In genomic region chr14:5460469-5460868, GRCm38 (mm10) we compare ENCODE assay signal across 28 mouse cellular contexts. TPM values are rescaled to one million over a fixed set of nuclear protein-coding genes. Genes with fewer than 3 reads are reported as not detected.
DNase-seq lines count a peak whose midpoint lies in the region; ATAC-seq and TF ChIP-seq lines count a peak whose summit lies in the region.
"Not testable (repeated sequence)": the region's sequence is repeated elsewhere in the genome, so short reads cannot be mapped to it uniquely, and the experiment has no call there.
"Had no signal": no experiment of that assay in that cellular context is flagged by ENCODE, and none has a peak within 500 bp of the region (broad histone marks: within the 10 kb centered on the region; RNA-seq: fewer than 3 reads in every experiment).

No protein-coding gene starts in this region.

- not testable (repeated sequence) for H3K4me1 ChIP-seq in forebrain, embryonic 15.5 days; hindbrain, embryonic 11.5 days (replicated peaks; ENCODE audit: control insufficient read depth, insufficient read depth, low read length); hindbrain, embryonic 14.5 days (replicated peaks; ENCODE audit: control insufficient read depth, insufficient read depth, low read length); hindbrain, postnatal 0 days (ENCODE audit: insufficient read depth, low read length); lung, postnatal 0 days (ENCODE audit: insufficient read depth, low read depth, low read length); midbrain, postnatal 0 days (ENCODE audit: insufficient read depth, low read length); neural tube, embryonic 15.5 days

- H3K4me2 ChIP-seq in forebrain, embryonic 15.5 days (replicated peaks); hindbrain, embryonic 11.5 days (replicated peaks; ENCODE audit: low read depth, low read length); hindbrain, embryonic 14.5 days (replicated peaks); hindbrain, postnatal 0 days (ENCODE audit: low read depth, low read length); lung, postnatal 0 days (replicated peaks; ENCODE audit: low read depth, low read length); midbrain, postnatal 0 days (ENCODE audit: low read depth, low read length, poor library complexity, severe bottlenecking); neural tube, embryonic 15.5 days: not testable (repeated sequence)

- not testable (repeated sequence) for H3K4me3 ChIP-seq in forebrain, embryonic 15.5 days; hindbrain, embryonic 11.5 days (ENCODE audit: low read depth, low read length); hindbrain, embryonic 14.5 days (replicated peaks; ENCODE audit: low read length); hindbrain, postnatal 0 days (ENCODE audit: low read length); lung, postnatal 0 days (ENCODE audit: low read depth, low read length); midbrain, postnatal 0 days (ENCODE audit: low read depth, low read length); neural tube, embryonic 15.5 days (replicated peaks)

- not testable (repeated sequence) for H3K27me3 ChIP-seq in forebrain, embryonic 15.5 days; hindbrain, embryonic 11.5 days (ENCODE audit: control insufficient read depth, insufficient read depth, low read length); hindbrain, embryonic 14.5 days (ENCODE audit: control insufficient read depth, insufficient read depth, low read length); hindbrain, postnatal 0 days (ENCODE audit: insufficient read depth, low read length); lung, postnatal 0 days (replicated peaks; ENCODE audit: insufficient read depth, low read length); midbrain, postnatal 0 days (ENCODE audit: insufficient read depth, low read length); neural tube, embryonic 15.5 days (replicated peaks)

- TF ChIP-seq EP300 in lung, postnatal 0 days (IDR thresholded peaks at IDR 0.05): not testable (repeated sequence)

- H3K36me3 ChIP-seq in forebrain, embryonic 15.5 days; hindbrain, embryonic 11.5 days (ENCODE audit: control insufficient read depth, insufficient read depth, low read length); hindbrain, embryonic 14.5 days (replicated peaks; ENCODE audit: control insufficient read depth, insufficient read depth); hindbrain, postnatal 0 days (ENCODE audit: insufficient read depth, low read length); lung, postnatal 0 days (ENCODE audit: insufficient read depth, low read length); midbrain, postnatal 0 days (ENCODE audit: insufficient read depth, low read length); neural tube, embryonic 15.5 days: not testable (repeated sequence)

- H3K9ac ChIP-seq in forebrain, embryonic 15.5 days (replicated peaks); hindbrain, embryonic 11.5 days (ENCODE audit: low read depth, low read length); hindbrain, embryonic 14.5 days; hindbrain, postnatal 0 days (replicated peaks; ENCODE audit: low read length); lung, postnatal 0 days (replicated peaks; ENCODE audit: low read depth); midbrain, postnatal 0 days (replicated peaks; ENCODE audit: low read length, poor library complexity, severe bottlenecking); neural tube, embryonic 15.5 days (replicated peaks): not testable (repeated sequence)

- not testable (repeated sequence) for DNase-seq in hindbrain, embryonic 11.5 days (ENCODE audit: low spot score); hindbrain, embryonic 14.5 days (ENCODE audit: low spot score); hindbrain, postnatal 0 days (ENCODE audit: low spot score); lung, postnatal 0 days (ENCODE audit: low spot score); midbrain, postnatal 0 days (ENCODE audit: low spot score)

- H3K9me3 ChIP-seq in forebrain, embryonic 15.5 days; hindbrain, embryonic 11.5 days (ENCODE audit: control insufficient read depth, low read length); hindbrain, embryonic 14.5 days (ENCODE audit: control insufficient read depth, low read length); hindbrain, postnatal 0 days (ENCODE audit: low read length); lung, postnatal 0 days (ENCODE audit: low read length); midbrain, postnatal 0 days (ENCODE audit: low read length); neural tube, embryonic 15.5 days (replicated peaks): not testable (repeated sequence)

- peak; percentile 66; the same call in 1 of the 2 replicates for ATAC-seq in forebrain, embryonic 15.5 days (replicated peaks)
- peak; percentile 66; the same call in 1 of the 2 replicates for ATAC-seq in hindbrain, embryonic 11.5 days (ENCODE audit: low FRiP score)
- ATAC-seq in hindbrain, embryonic 14.5 days (ENCODE audit: low FRiP score): 0 out of 2 replicates have a peak, but pooled peaks have one; percentile 60
- peak; percentile 67; the same call in 1 of the 2 replicates for ATAC-seq in hindbrain, postnatal 0 days
- ATAC-seq in lung, postnatal 0 days: peak; percentile 62; the same call in 1 of the 2 replicates
- ATAC-seq in midbrain, postnatal 0 days (ENCODE audit: low FRiP score): peak; percentile 76
- peak; percentile 82; the same call in 1 of the 2 replicates for ATAC-seq in neural tube, embryonic 15.5 days (ENCODE audit: low FRiP score)

- not testable (repeated sequence) for TF ChIP-seq CTCF in hindbrain, postnatal 0 days (IDR thresholded peaks at IDR 0.05; ENCODE audit: low read depth); lung, postnatal 0 days (IDR thresholded peaks at IDR 0.05); midbrain, postnatal 0 days (IDR thresholded peaks at IDR 0.05)

- not testable (repeated sequence) for H3K27ac ChIP-seq in forebrain, embryonic 15.5 days (replicated peaks); hindbrain, embryonic 11.5 days (ENCODE audit: low read depth, low read length); hindbrain, embryonic 14.5 days; hindbrain, postnatal 0 days; lung, postnatal 0 days (ENCODE audit: low read length); midbrain, postnatal 0 days (ENCODE audit: low read depth, low read length); neural tube, embryonic 15.5 days (replicated peaks)

- no CpG with 5 or more reads among the region's 19 CpGs for WGBS in forebrain, embryonic 15.5 days
- no CpG with 5 or more reads among the region's 19 CpGs for WGBS in hindbrain, embryonic 11.5 days
- WGBS in hindbrain, embryonic 14.5 days: no CpG with 5 or more reads among the region's 19 CpGs
- no CpG with 5 or more reads among the region's 19 CpGs for WGBS in hindbrain, postnatal 0 days
- WGBS in lung, postnatal 0 days: no CpG with 5 or more reads among the region's 19 CpGs
- WGBS in midbrain, postnatal 0 days: no CpG with 5 or more reads among the region's 19 CpGs
- no CpG with 5 or more reads among the region's 19 CpGs for WGBS in neural tube, embryonic 15.5 days

RNA-seq across cellular contexts. Expression of gene Gm3194, which starts 5.2 kb away (rescaled TPM):
- not detected in 2 replicates for polyA plus RNA-seq in forebrain, embryonic 15.5 days (2015; fragmentation: Nextera tagmentation; extraction: Ambion mirVana)
- polyA plus RNA-seq in hindbrain, embryonic 11.5 days (2014; fragmentation: Nextera tagmentation; extraction: Ambion mirVana): 0.98 and 1.3 TPM in 2 replicates
- polyA plus RNA-seq in hindbrain, embryonic 14.5 days (2014; fragmentation: Nextera tagmentation; extraction: Ambion mirVana): 3.8 and 4.5 TPM in 2 replicates
- 1.2 and 2.1 TPM in 2 replicates for total RNA-seq in hindbrain, postnatal 0 days (2014; rRNA removed)
- polyA plus RNA-seq in hindbrain, postnatal 0 days (2015; fragmentation: Nextera tagmentation; extraction: Ambion mirVana): 2.2 and 2.3 TPM in 2 replicates
- polyA plus RNA-seq in lung, postnatal 0 days (2015; fragmentation: Nextera tagmentation; extraction: Ambion mirVana): 0.14 TPM in 1 of 2 replicates, not detected in the other
- 2.7 and 3.1 TPM in 2 replicates for total RNA-seq in midbrain, postnatal 0 days (2014; rRNA removed)
- 0.42 and 3.0 TPM in 2 replicates for polyA plus RNA-seq in midbrain, postnatal 0 days (2015; fragmentation: Nextera tagmentation; extraction: Ambion mirVana)
- polyA plus RNA-seq in neural tube, embryonic 15.5 days (2015; fragmentation: Nextera tagmentation; extraction: Ambion mirVana): 3.5 TPM in 1 of 2 replicates, not detected in the other
- total RNA-seq: CH12.LX; G1E; gastrocnemius, adult 2 months had no signal
- polyA plus RNA-seq: G1E; heart, embryonic 14.5 days; Patski had no signal

RNA-seq across cellular contexts. Expression of gene Gm8246, which starts 17.2 kb away (rescaled TPM):
- not detected in 2 replicates for polyA plus RNA-seq in forebrain, embryonic 15.5 days (2015; fragmentation: Nextera tagmentation; extraction: Ambion mirVana)
- polyA plus RNA-seq in hindbrain, embryonic 11.5 days (2014; fragmentation: Nextera tagmentation; extraction: Ambion mirVana): not detected in 2 replicates
- not detected in 2 replicates for polyA plus RNA-seq in hindbrain, embryonic 14.5 days (2014; fragmentation: Nextera tagmentation; extraction: Ambion mirVana)
- not detected in 2 replicates for total RNA-seq in hindbrain, postnatal 0 days (2014; rRNA removed)
- not detected in 2 replicates for polyA plus RNA-seq in hindbrain, postnatal 0 days (2015; fragmentation: Nextera tagmentation; extraction: Ambion mirVana)
- polyA plus RNA-seq in lung, postnatal 0 days (2015; fragmentation: Nextera tagmentation; extraction: Ambion mirVana): not detected in 2 replicates
- not detected in 2 replicates for total RNA-seq in midbrain, postnatal 0 days (2014; rRNA removed)
- not detected in 2 replicates for polyA plus RNA-seq in midbrain, postnatal 0 days (2015; fragmentation: Nextera tagmentation; extraction: Ambion mirVana)
- polyA plus RNA-seq in neural tube, embryonic 15.5 days (2015; fragmentation: Nextera tagmentation; extraction: Ambion mirVana): not detected in 2 replicates
- total RNA-seq: adrenal gland, adult 18-20 months; adrenal gland, postnatal 10 days; adrenal gland, postnatal 36 days; CH12.LX; G1E; gastrocnemius, adult 2 months; gastrocnemius, postnatal 14 days; gastrocnemius, postnatal 4 days; heart, adult 8-10 months; heart, postnatal 25 days; hematopoietic stem cell, adult 5-6 weeks had no signal
- polyA plus RNA-seq: embryonic facial prominence, embryonic 11.5 days; embryonic facial prominence, embryonic 14.5 days; forebrain, embryonic 10.5 days; forebrain, embryonic 14.5 days; frontal cortex, adult 2 months; G1E; heart, embryonic 11.5 days; heart, embryonic 14.5 days; heart, postnatal 0 days; intestine, embryonic 15.5 days; Patski had no signal

RNA-seq across cellular contexts. Expression of gene Gm3187, which starts 23.5 kb away (rescaled TPM):
- polyA plus RNA-seq in forebrain, embryonic 15.5 days (2015; fragmentation: Nextera tagmentation; extraction: Ambion mirVana): not detected in 2 replicates
- polyA plus RNA-seq in hindbrain, embryonic 11.5 days (2014; fragmentation: Nextera tagmentation; extraction: Ambion mirVana): not detected in 2 replicates
- polyA plus RNA-seq in hindbrain, embryonic 14.5 days (2014; fragmentation: Nextera tagmentation; extraction: Ambion mirVana): not detected in 2 replicates
- total RNA-seq in hindbrain, postnatal 0 days (2014; rRNA removed): not detected in 2 replicates
- 0.11 TPM in 1 of 2 replicates, not detected in the other for polyA plus RNA-seq in hindbrain, postnatal 0 days (2015; fragmentation: Nextera tagmentation; extraction: Ambion mirVana)
- polyA plus RNA-seq in lung, postnatal 0 days (2015; fragmentation: Nextera tagmentation; extraction: Ambion mirVana): not detected in 2 replicates
- 0.19 TPM in 1 of 2 replicates, not detected in the other for total RNA-seq in midbrain, postnatal 0 days (2014; rRNA removed)
- polyA plus RNA-seq in midbrain, postnatal 0 days (2015; fragmentation: Nextera tagmentation; extraction: Ambion mirVana): 0.23 TPM in 1 of 2 replicates, not detected in the other
- polyA plus RNA-seq in neural tube, embryonic 15.5 days (2015; fragmentation: Nextera tagmentation; extraction: Ambion mirVana): 0.13 TPM in 1 of 2 replicates, not detected in the other
- total RNA-seq: adrenal gland, adult 18-20 months; adrenal gland, postnatal 10 days; adrenal gland, postnatal 36 days; CH12.LX; G1E; gastrocnemius, adult 2 months; gastrocnemius, postnatal 14 days; gastrocnemius, postnatal 4 days; heart, adult 8-10 months; heart, postnatal 25 days; hematopoietic stem cell, adult 5-6 weeks had no signal
- polyA plus RNA-seq: embryonic facial prominence, embryonic 11.5 days; embryonic facial prominence, embryonic 14.5 days; forebrain, embryonic 10.5 days; forebrain, embryonic 14.5 days; frontal cortex, adult 2 months; G1E; heart, embryonic 11.5 days; heart, embryonic 14.5 days; heart, postnatal 0 days; intestine, embryonic 15.5 days; Patski had no signal

RNA-seq across cellular contexts. Expression of gene Gm3488, which starts 41.0 kb away (rescaled TPM):
- 10.0 and 11.1 TPM in 2 replicates for polyA plus RNA-seq in forebrain, embryonic 15.5 days (2015; fragmentation: Nextera tagmentation; extraction: Ambion mirVana)
- polyA plus RNA-seq in hindbrain, embryonic 11.5 days (2014; fragmentation: Nextera tagmentation; extraction: Ambion mirVana): 2.0 and 2.5 TPM in 2 replicates
- polyA plus RNA-seq in hindbrain, embryonic 14.5 days (2014; fragmentation: Nextera tagmentation; extraction: Ambion mirVana): 18.0 and 18.2 TPM in 2 replicates
- 8.0 and 10.6 TPM in 2 replicates for total RNA-seq in hindbrain, postnatal 0 days (2014; rRNA removed)
- polyA plus RNA-seq in hindbrain, postnatal 0 days (2015; fragmentation: Nextera tagmentation; extraction: Ambion mirVana): 14.2 and 17.1 TPM in 2 replicates
- polyA plus RNA-seq in lung, postnatal 0 days (2015; fragmentation: Nextera tagmentation; extraction: Ambion mirVana): 0.32 and 0.98 TPM in 2 replicates
- total RNA-seq in midbrain, postnatal 0 days (2014; rRNA removed): 7.2 and 14.5 TPM in 2 replicates
- polyA plus RNA-seq in midbrain, postnatal 0 days (2015; fragmentation: Nextera tagmentation; extraction: Ambion mirVana): 17.7 and 19.2 TPM in 2 replicates
- 12.8 and 16.2 TPM in 2 replicates for polyA plus RNA-seq in neural tube, embryonic 15.5 days (2015; fragmentation: Nextera tagmentation; extraction: Ambion mirVana)
- total RNA-seq: CH12.LX; G1E; heart, adult 8-10 months had no signal
- polyA plus RNA-seq: G1E, Patski had no signal
